Mouse (Mus musculus) lung, postnatal 10 days (tissue): ENCODE measurements at regions not wholly inside any gene's neighbourhood (a gene's known extent, or its start where the extent isn't known, plus 50 kb on each side); places are given as distances from the start of the nearest gene placed in this dataset.
A peak's percentile ranks its signal among the peaks of the same experiment; 100 is the strongest.

Experiments
- DNase-seq: peaks from one replicate; pipeline ENCODE4 v3.0.0; 2021

DNA sequence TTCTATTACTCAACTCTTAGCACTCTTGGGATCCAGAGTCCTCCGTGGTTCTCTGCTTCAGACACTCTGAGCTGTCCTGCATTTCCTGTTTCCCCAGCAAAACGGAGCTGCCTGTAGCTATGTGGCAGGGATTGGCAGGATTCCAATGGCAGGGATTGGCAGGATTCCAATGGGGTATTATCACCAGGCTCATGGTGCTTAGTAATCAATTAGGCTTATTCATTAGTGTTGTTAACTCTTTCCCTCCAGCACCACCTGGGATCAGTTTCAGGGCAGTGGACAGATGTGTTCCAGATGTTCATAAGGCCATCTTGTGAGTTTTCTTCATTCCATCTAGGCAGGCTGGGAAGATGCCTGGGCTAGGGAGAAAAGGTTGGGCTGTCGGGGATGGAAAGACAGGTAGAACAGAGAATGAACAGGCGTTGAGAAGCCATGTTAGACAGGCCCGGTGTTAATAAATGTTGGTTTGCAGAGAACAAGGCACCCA, 163.5 kb downstream of the Emp1 start:
- peak; percentile 10 for DNase-seq

DNA sequence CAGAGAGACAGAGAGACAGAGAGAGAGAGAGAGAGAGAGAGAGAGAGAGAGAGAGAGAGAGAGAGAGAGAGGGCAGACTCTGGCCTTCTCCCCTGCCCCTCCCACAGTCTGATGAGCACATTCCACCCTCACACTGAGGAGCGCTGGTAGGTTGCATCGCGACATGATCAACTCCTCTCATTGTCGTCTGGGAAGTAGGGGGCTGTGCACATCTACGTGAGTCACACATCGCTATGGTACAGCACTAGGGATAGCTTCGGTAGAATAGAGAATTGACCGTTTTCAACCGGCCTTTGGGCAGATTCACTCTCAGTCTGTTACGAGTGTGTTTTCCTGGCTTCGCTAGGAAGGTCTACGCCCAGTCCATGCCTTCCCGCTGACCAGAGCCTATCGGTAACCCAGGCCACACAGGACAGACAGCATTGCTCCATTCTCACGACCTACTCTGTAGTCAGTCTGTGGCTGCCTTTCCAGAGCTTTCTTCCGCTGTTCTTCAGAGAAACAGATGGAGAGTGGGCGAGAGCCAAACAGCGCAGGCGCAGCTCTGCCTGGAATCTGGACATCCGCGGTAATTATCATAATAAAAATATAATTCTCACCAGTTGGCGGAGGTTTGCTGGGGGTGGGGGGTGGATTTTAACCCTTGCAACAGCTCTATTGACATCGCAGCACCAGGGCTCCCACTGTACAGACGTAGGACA, 164.3 kb downstream of the Emp1 start:
- no peak for DNase-seq

DNA sequence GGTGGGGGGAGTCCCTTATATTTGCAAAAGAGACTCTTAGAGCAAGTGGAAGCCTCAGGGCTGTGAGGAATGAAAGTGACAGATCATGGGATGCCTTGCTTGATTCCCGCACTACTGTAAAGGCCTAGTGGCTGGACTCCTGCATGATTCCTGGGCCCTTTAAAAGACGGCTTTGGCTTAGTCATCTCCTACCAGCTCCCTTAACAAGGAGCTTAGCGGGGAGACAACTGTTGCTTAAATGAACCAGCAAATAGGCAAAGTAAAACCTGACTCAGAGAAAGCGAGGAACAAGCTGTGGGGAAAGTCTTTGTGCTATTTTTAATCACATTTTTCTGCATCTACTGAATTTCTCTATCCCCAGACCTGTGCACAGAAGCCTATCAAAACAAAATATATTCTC, 165.5 kb downstream of the Emp1 start:
- DNase-seq: no peak

DNA sequence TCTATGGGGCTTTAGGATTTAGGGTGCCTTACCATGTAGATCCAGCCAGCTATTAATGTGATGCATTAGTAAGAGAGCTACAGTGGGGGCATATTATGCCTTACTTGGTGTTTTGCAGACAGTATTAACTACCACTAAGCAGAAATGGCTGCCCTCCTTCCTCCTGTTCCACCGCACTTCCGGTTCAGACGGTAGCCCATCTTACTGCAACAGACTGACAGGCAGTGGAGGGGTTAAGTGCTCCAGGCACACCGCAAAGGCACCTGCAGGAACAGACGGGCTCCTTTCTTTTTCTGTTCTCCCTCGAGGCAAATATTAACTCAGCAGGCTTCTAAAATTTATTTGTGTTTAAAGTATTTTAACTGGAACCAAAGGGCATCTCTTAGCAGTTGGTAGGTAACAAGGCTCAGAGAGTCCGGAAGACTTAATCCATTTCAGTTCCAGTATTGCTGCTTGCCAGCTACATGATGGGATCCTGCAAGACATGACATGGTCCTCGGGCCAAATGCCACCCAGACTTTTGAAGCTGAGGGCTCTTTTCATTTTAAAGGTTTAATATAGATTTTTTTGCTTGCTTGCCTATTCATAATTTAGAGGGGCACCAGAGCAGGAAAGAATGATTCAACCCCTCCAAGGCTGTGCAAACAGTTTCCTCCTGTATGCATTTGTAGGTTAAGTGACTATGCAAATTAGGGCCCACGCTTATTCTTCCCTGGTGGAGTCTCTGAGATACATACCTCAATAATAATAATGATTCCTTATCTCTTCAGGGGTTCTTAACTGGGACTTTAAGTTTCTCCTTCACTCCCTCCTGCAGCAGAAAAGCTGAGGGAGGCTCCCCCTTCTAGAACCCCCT, 177.7 kb downstream of the Emp1 start:
- no peak for DNase-seq

DNA sequence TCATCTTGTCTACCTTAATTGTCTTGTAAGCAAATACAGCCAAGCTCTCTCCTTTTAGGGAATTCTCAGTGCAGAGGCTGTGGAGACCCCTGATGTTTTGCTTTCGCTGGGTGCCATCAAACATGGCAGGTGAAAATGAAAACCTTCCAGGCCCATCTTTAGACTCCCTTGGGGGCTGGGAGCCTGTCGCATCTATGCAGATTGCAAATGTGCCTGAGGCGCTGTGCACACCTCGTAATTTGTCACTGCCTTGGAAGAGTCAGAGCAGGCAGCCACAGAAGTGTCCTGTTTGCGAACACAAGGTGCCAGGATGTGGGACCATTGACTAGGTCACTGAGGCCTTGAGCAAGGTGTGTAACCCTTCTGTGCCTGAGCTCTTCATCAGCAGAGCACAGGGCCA, 179.2 kb downstream of the Emp1 start:
- DNase-seq: no peak

DNA sequence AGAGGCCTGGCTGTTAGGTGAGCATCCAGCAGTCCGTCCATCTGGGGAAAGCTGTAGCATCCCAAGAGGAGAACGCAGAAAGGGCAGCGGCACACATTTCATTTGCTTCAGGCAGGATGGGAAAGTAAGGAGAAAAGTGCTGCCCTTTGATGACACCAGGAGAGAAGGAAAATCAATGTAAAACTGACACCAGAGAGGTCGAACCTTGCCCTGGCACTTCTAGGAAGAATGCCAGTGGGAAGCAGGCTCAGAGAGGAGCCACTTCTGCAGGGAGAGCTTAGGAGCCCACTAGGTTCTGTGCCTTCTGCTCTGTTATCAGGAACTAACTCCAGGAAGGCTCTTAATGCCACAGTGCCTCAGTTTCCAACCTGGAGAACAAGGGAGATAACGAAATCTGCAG, 180.0 kb downstream of the Emp1 start:
- DNase-seq: no peak

DNA sequence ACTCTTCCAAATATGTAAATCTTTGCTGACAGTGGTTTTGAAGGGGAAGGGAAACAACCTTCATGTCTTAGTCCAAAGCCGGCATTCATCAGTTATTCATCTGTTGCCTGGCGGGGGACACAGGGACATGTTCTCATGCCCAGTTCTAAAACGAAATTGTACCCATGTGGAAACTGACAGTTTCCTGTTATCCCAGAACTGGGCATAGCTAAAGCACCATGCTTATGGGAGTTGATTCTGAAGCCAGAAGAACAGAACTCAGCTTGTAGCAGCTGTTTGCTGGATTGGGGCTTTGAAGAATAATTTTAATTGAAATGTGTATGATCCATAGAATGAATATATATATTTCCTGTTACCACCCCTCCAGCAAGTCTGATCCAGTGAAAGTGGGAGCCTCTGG, 181.0 kb downstream of the Emp1 start:
- DNase-seq: no peak

DNA sequence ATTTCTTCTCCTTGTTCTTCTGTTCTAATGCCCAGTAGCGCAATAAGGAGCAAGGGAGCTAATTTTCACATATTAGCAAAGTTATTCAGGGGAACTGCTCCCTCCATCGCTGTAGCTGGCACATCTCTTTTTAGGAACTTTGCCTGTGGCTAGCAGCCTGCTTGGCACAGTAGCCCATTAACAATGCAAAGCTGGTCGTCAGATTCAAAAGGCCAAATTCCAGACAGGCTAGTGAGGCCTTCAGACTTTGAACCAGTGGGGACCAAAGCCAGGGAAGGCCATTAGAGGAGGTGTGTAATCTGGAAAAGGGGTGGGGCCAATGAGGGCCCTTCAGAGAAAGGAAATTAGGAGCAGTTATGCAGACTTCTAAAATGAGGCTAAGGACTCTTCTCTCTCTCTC, 181.5 kb downstream of the Emp1 start:
- DNase-seq: no peak

DNA sequence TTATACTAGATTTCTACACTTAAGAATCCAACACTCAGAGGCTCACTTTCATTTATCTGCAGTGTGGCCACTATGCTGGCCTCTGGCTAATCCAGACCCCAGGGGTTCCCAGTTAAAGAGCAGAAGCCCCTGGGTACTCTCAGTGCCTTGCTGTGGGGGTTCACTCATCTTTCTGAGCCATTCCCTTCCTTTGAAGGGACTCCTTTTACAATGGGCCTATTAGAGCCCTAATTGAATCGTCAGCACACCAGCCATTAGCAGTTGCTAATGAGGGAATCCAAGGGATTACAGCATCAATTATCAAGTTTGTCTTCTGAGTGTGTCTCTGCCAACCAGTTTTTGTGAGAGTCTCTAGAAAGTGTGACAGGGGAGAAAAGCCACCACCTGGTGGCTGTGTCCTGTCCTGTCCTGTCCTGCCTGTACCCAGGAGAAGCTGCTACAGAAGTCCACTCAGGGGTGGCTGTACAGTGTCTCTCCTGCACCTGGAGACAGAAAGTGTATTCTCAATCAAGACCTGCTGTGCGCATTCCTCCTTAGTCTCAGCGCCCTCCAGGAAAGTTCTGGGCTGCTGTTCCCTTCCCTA, 188.1 kb downstream of the Emp1 start:
- DNase-seq: no peak

DNA sequence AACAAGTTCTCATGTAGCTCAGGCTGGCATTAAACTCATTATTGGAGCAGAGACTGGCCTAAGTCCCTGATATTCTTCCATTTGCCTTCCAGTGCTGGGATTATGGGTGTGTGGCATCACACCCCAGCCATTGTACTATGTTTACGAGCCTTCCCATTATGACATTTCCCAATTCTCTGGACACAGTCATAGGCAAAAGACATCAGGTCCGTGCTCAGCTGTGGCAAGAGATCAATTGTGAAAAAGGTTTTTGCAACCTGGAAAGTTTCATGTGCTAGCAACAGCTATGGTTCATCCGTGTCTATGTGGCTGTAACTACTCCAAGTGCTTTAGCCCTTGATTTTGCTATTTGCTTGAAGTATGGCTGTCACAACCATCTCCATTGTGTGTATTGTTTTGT, 190.1 kb downstream of the Emp1 start:
- no peak for DNase-seq

DNA sequence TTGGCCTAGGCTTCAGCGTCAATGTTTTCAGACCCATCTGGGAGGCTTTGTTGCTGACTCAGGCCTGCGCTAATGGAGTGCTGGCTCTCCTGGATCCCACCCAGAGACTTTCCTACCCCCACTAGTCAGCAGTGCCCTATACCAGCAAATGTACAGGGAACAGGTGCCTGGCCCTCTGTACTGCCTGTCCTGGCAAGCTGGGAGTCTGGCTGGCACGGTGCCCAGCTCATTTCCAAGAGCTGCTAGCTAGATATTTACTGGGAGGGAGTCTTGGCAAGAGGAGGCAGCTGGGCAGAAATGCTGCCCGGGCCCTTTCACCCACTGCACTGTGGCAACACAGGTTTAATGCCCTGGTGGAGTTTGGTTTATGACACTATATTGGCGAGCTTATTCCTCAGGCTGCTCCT, 197.2 kb downstream of the Emp1 start:
- peak; percentile 79 for DNase-seq

DNA sequence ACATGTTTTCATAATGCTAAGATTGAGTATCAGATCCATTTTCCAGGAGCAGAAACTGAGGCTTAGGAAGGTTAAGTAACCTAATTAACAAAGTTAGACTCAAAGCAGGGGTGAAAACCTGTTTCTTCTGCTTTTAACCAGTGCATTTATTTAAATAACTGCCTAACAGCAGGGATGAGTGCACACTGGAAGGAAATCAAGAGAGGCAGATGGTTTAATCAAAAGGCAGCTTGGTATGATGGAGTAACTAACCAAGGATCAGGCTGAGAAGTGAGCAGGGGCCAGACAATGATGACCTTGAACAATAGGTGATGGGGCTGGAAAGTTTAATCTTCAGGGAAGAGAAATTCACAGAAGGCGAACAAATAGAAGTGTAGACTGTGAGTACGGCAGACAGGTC, 199.9 kb downstream of the Emp1 start:
- DNase-seq: no peak

DNA sequence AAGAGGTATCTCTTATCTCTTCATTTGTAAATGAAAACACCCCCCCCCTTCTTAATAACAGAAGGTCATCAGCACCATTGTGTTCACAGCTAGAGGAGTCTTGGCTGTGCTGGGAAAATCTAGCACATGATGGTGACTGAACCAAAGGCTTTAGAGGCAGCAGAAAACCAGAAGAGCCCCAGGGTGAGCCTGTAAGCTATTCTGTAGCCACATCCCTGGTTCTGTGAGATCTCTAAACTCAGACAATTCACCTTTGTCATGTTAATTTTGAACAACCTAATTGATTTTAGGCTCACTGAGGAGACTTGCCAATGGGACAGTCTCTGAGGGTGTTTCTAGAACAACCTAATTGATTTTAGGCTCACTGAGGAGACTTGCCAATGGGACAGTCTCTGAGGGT, 201.4 kb downstream of the Emp1 start:
- DNase-seq: no peak

DNA sequence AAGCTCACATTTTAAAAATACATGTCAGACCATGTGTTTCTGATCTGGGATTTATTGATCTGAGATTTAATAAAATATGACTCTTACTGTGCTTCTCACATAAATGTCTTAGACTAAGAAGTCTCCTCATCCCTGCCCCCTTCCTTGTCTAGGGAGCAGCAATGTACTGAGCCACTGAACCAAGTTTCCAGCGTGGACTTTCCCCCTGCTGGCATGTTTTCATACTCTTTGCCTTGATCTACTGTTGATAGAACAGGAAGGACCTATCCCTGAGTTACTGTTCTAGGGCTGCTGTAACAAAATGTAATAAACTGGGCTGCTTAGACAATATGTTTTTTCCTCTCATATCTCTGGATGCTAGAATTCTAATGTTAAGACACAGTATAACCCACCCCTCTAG, 206.7 kb downstream of the Emp1 start:
- no peak for DNase-seq

DNA sequence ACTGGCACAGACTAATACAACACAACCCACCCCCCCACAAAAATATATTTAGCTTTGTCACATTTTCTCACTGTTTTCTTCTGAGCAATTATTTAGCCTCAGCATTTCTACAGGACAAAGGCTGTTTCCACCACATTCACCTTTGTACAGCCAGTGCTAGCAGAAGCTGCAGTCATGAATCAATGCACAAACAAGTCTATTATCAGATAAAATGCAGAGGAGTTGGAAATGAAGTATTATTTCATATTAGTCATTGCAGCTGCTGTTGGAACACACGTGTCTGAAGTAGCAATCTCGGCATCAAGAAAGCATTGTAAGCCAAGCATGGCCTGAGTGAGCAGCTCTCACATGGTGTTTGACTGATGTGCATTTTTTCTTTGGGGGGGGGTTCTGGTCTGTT, 212.9 kb downstream of the Emp1 start:
- no peak for DNase-seq

DNA sequence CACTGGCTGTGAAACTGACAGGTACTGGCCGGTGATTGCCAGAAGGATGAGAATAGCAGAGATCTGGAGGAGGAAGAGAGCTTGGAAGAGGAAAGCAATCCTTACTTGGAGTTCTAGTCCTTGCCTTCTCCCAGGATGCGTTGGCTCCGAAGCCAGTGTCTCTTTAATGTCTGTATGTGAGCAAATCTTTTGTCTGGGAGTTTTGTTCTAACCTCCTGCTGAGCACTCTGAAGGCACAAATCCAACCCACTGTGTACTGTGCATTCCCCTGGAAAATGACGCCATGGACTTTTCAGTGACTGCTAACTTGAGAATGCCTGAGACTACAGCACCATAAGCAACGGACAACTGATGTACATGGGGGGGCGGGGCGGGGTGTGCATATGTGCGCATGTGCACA, 216.4 kb downstream of the Emp1 start:
- no peak for DNase-seq

DNA sequence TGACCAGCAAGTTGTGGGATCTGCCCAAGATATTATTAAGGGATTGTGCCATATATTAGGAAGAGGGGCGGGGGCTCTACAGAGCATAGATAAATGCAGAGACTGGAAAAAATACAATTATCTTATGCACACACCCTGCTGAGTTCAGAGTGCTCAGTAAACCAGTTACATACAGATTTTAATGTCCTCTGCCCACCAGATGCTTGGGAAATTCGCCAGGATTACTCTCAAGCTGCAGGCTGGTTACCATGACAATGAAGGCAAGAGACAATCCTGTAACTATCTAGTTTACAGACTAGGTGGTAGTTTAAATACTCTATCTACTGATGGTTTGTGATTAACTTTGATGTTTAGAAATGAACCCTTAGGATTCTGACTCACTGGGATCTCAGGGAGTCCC, 220.2 kb downstream of the Emp1 start:
- no peak for DNase-seq

DNA sequence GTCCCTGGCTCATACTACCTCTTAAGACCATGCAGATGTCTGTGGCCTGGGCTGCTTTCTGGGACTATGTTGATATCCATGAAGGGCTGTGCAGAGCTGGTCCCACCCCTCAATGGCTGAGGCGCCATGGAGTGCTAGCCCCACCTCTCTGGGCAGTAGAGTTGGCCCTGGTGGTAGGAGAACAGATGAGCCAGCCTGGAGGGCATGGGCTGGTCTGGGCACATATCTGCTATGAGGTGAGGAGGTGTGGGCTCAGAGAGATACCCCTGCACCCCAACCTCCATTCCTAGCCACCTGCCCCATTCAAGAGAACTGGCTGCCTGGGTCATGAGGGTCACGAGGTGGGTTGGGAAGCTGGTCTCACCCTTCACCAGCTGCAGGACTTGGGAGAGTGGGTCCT, 222.4 kb downstream of the Emp1 start:
- DNase-seq: no peak

DNA sequence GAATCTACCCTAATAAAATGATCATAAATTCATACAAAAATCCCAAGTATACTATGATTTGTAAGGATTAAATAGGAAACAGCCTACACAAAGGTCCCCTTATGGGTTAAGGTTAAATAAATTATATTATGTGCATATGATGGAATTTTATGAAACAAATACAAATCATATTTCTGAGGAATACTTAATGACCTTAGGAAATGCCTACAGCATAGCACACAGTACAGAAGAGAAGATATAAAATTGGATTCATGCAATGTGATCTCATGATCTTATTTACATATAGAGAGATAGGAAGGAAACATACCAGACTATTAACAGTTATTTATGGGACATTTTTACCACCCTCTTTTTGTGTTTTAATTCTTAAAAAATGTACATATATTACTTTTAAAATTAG, 227.7 kb downstream of the Emp1 start:
- no peak for DNase-seq

DNA sequence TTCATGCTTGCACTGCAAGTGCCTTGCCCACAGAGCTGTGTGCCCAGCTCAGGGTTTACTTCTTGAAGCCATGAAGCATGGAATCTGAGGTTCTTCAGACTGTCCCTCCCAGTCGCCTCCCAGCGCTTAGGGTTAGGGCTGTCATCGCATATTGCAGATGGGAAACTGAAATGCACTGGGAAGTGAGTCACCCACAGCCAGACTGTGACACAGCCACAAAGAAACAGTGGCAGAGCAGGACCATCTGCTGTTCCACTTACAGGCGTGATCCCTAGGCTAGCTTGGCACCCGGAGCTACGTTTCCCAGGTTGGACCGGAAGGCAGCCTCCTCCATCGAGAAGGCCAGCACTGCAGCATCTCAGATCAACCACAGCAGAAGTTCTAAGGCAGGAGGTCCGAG, 228.7 kb downstream of the Emp1 start:
- no peak for DNase-seq

DNA sequence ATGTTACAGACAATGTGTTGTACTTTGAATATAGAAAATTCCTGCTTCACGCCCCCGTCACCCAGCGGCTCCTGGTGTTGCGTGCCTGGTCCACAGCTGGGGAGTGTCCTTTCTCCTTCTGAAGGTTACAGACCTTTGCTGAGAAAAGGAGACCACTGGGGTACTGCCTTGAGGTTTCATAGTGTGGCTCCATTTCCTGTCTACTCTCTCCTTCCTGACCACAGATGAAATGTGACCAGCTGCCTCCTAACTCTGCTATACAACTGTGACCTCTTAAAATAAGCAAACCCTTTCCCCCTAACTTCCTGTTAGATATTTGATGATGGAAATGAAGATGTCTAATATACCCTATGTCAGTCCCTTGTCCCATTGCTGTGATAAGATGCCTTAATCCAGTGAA, 234.0 kb downstream of the Emp1 start:
- no peak for DNase-seq

DNA sequence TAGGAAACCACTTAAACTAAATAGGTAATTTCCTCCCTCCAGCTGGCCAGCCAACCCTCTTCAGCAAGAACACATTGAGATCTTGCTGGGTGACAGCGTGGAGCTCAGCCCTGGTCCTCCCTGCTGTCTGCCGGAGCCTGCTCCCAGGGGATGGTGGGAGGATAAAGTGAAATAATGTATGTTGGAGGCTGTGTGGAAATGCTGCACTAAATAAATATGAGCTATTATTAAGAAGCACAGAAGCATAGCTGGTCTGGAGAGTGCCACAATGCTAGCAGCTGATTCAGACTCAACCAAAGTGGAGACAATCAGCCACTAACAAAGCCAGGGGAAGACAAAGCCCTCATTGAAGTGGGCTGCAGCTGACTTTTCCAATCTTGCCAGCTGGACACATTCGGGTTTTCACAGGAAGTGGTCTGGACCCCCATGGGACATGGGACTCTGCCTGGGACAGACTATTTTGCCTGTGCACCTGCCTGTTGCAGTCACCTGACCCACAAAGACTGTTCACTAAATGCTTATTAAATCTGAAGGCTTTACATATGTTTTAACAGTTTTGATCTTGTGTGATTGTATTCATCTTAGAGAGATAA, 248.3 kb downstream of the Emp1 start:
- DNase-seq: no peak

DNA sequence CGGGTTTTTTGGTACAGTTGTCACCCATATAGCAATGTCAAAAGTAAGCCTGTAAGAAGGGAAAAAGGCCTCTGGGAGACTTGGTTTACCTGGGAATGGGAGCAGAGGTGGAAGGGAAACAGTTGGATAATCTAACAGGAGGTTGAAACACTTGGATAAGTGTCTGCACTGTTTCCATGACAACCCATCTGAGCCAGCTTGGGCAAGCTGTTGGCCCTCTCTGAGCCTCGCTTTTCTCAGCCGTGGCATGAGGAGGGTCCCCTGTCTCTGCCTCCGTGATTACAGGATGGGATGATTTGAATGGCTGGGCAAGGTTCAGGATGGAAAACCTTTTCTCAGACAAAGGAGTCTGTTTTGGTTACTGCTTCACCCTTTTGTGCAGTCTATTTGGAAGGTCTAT, 265.6 kb downstream of the Emp1 start:
- DNase-seq: no peak

DNA sequence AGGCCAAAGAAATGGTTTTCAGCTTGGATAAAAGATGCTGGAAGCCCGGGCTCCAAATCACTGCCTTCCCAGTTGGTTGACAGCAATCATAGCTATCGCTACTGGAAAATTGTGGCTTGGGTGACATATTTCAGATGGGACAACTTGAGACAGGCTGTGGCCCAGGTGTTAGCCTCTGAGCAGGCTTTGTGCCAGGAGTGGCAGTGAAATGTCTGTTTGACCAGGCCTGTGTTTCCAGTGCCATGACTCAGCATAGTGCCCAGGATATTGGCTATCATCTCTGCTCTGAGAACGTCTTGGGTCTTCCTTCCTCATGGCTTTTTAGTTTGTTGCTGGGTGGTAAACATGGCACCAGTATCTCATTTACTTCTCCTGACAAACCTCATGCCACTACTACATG, 266.9 kb downstream of the Emp1 start:
- no peak for DNase-seq
